ENCODE assay signal across 22 mouse cellular contexts in the genomic region with DNA sequence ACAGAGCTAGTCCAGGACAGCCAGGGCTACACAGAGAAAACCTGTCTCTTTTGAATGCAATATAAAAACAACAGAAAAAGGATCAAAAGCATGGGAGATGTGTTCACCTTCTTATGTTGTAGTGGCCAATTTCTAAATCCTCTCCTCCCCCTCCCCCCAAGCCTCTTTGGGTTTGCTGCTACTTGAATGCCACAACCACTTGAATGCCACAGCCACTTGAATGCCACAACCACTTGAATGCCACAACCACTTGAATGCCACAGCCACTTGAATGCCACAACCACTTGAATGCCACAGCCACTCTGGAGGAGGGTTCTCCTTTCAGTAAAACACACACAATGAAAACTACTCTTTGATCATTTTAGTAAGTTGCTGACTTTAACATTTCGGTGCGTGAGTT. TPM values are rescaled to one million over a fixed set of nuclear protein-coding genes. Genes with fewer than 3 reads are reported as not detected.
DNase-seq lines count a peak whose midpoint lies in the region; ATAC-seq and TF ChIP-seq lines count a peak whose summit lies in the region.
"Had no signal": no experiment of that assay in that cellular context is flagged by ENCODE, and none has a peak within 500 bp of the region (broad histone marks: within the 10 kb centered on the region; RNA-seq: fewer than 3 reads in every experiment).

No protein-coding gene starts in this region.

- ATAC-seq in forebrain, embryonic 14.5 days: no peak
- ATAC-seq in forebrain, embryonic 16.5 days: no peak
- no peak for ATAC-seq in lung, embryonic 14.5 days (ENCODE audit: insufficient read depth)
- no peak for ATAC-seq in midbrain, embryonic 14.5 days (ENCODE audit: low FRiP score, low TSS enrichment)
- ATAC-seq: activated CD4-positive, CD25-positive, alpha-beta regulatory T cell, adult 4 months had no signal

- H3K4me2 ChIP-seq in forebrain, embryonic 14.5 days (ENCODE audit: low read length): no peak overlapping the region
- no peak overlapping the region for H3K4me2 ChIP-seq in forebrain, embryonic 16.5 days (ENCODE audit: low read length)
- no peak overlapping the region for H3K4me2 ChIP-seq in lung, embryonic 14.5 days
- H3K4me2 ChIP-seq in midbrain, embryonic 14.5 days (ENCODE audit: low read length): no peak overlapping the region

- intact Hi-C loops in left cerebral cortex, adult 2 months (cut with DNase I): no loop called here
- intact Hi-C loops in gastrocnemius, postnatal 36 days (cut with DNase I): no loop called here

- H3K9ac ChIP-seq in forebrain, embryonic 14.5 days (ENCODE audit: low read length): no peak overlapping the region
- no peak overlapping the region for H3K9ac ChIP-seq in forebrain, embryonic 16.5 days (replicated peaks; ENCODE audit: low read depth, low read length)
- no peak overlapping the region for H3K9ac ChIP-seq in lung, embryonic 14.5 days
- no peak overlapping the region for H3K9ac ChIP-seq in midbrain, embryonic 14.5 days (replicated peaks; ENCODE audit: low read length)
- H3K9ac ChIP-seq: hindbrain, embryonic 14.5 days had no signal

- no peak overlapping the region for H3K4me3 ChIP-seq in forebrain, embryonic 14.5 days (ENCODE audit: low read depth, low read length)
- H3K4me3 ChIP-seq in forebrain, embryonic 16.5 days (replicated peaks; ENCODE audit: low read length): no peak overlapping the region
- no peak overlapping the region for H3K4me3 ChIP-seq in lung, embryonic 14.5 days (ENCODE audit: low read depth, low read length)
- H3K4me3 ChIP-seq in left cerebral cortex, adult 2 months: no peak overlapping the region
- no peak overlapping the region for H3K4me3 ChIP-seq in midbrain, embryonic 14.5 days (replicated peaks; ENCODE audit: low read depth, low read length)
- H3K4me3 ChIP-seq: heart, adult 2 months had no signal

- H3K27ac ChIP-seq in forebrain, embryonic 14.5 days (ENCODE audit: low read depth, low read length): no peak overlapping the region
- no peak overlapping the region for H3K27ac ChIP-seq in forebrain, embryonic 16.5 days (ENCODE audit: low read length)
- H3K27ac ChIP-seq in lung, embryonic 14.5 days (ENCODE audit: low read depth): no peak overlapping the region
- no peak overlapping the region for H3K27ac ChIP-seq in left cerebral cortex, adult 2 months
- H3K27ac ChIP-seq in midbrain, embryonic 14.5 days (replicated peaks; ENCODE audit: low read depth, low read length): no peak overlapping the region
- H3K27ac ChIP-seq: forebrain, embryonic 10.5 days; forebrain, embryonic 13.5 days; heart, adult 2 months; heart, embryonic 10.5 days; heart, embryonic 13.5 days; hindbrain, embryonic 14.5 days had no signal

- DNase-seq in forebrain, embryonic 14.5 days (ENCODE audit: low spot score): peak; percentile 3
- peak; percentile 2 for DNase-seq in lung, embryonic 14.5 days
- DNase-seq in lung, postnatal 14 days: peak; percentile 35
- DNase-seq in left cerebral cortex, adult 2 months (ENCODE audit: extremely low spot score in 1 of 2, low spot score in 2 of 2): no peak
- no peak for DNase-seq in midbrain, embryonic 14.5 days
- no peak for DNase-seq in gastrocnemius, postnatal 36 days
- DNase-seq: adrenal gland, adult 8-10 months; adrenal gland, postnatal 25 days; cerebellum, adult 18-20 months; cerebellum, adult 9-10 months; cerebellum, postnatal 14 days; gastrocnemius, postnatal 25 days; heart, adult 2 months; heart, postnatal 14 days; heart, postnatal 4 days had no signal

- 0 out of 2 replicates have a peak, but pooled peaks cover 2% of the 10 kb centered on the region for H3K36me3 ChIP-seq in forebrain, embryonic 14.5 days (ENCODE audit: control insufficient read depth, insufficient read depth, low read length)
- no peaks in the 10 kb centered on the region; the same call in 1 of the 2 replicates for H3K36me3 ChIP-seq in forebrain, embryonic 16.5 days (ENCODE audit: control insufficient read depth, insufficient read depth)
- no peaks in the 10 kb centered on the region for H3K36me3 ChIP-seq in lung, embryonic 14.5 days (ENCODE audit: insufficient read depth)
- peaks cover 2% of the 10 kb centered on the region; the same call in 1 of the 2 replicates for H3K36me3 ChIP-seq in midbrain, embryonic 14.5 days (ENCODE audit: control insufficient read depth, insufficient read depth, low read length)
- H3K36me3 ChIP-seq: heart, embryonic 10.5 days had no signal

- H3K4me1 ChIP-seq in forebrain, embryonic 14.5 days (ENCODE audit: control insufficient read depth, insufficient read depth, low read length): 0 out of 2 replicates have a peak, but pooled peaks cover 6% of the 10 kb centered on the region
- peaks cover 6% of the 10 kb centered on the region for H3K4me1 ChIP-seq in forebrain, embryonic 16.5 days (replicated peaks; ENCODE audit: control insufficient read depth, insufficient read depth, low read length)
- H3K4me1 ChIP-seq in lung, embryonic 14.5 days (ENCODE audit: insufficient read depth): no peaks in the 10 kb centered on the region
- H3K4me1 ChIP-seq in midbrain, embryonic 14.5 days (ENCODE audit: control insufficient read depth, insufficient read depth, low read length): no peaks in the 10 kb centered on the region

- H3K9me3 ChIP-seq in forebrain, embryonic 14.5 days (replicated peaks; ENCODE audit: control insufficient read depth, low read length): no peaks in the 10 kb centered on the region
- H3K9me3 ChIP-seq in forebrain, embryonic 16.5 days (ENCODE audit: control insufficient read depth, low read length): no peaks in the 10 kb centered on the region
- no peaks in the 10 kb centered on the region for H3K9me3 ChIP-seq in lung, embryonic 14.5 days (ENCODE audit: low read depth, low read length)
- no peaks in the 10 kb centered on the region for H3K9me3 ChIP-seq in midbrain, embryonic 14.5 days (ENCODE audit: control insufficient read depth, low read length)
- H3K9me3 ChIP-seq: forebrain, embryonic 10.5 days; forebrain, embryonic 13.5 days; heart, embryonic 10.5 days; heart, embryonic 13.5 days had no signal

- no peak for TF ChIP-seq CTCF in lung, embryonic 14.5 days (IDR thresholded peaks at IDR 0.05; ENCODE audit: low read depth)
- TF ChIP-seq CTCF in left cerebral cortex, adult 2 months (IDR thresholded peaks at IDR 0.05): no peak

- WGBS in forebrain, embryonic 14.5 days: 33% methylated on average over 2 of the region's 2 CpGs
- 27% methylated on average over 2 of the region's 2 CpGs for WGBS in forebrain, embryonic 16.5 days
- WGBS in lung, embryonic 14.5 days: 33% methylated on average over 2 of the region's 2 CpGs
- WGBS in midbrain, embryonic 14.5 days: 53% methylated on average over 2 of the region's 2 CpGs

- H3K27me3 ChIP-seq in forebrain, embryonic 14.5 days (replicated peaks; ENCODE audit: control insufficient read depth, insufficient read depth, low read length): no peaks in the 10 kb centered on the region
- H3K27me3 ChIP-seq in forebrain, embryonic 16.5 days (replicated peaks; ENCODE audit: control insufficient read depth, insufficient read depth, low read length): no peaks in the 10 kb centered on the region
- H3K27me3 ChIP-seq in lung, embryonic 14.5 days (ENCODE audit: insufficient read depth, low read length): no peaks in the 10 kb centered on the region
- H3K27me3 ChIP-seq in midbrain, embryonic 14.5 days (ENCODE audit: control insufficient read depth, insufficient read depth, low read length): no peaks in the 10 kb centered on the region
- H3K27me3 ChIP-seq: heart, embryonic 13.5 days had no signal

RNA-seq across cellular contexts. Expression of a gene that starts 22.2 kb away (rescaled TPM):
- polyA plus RNA-seq in forebrain, embryonic 14.5 days (2014; fragmentation: Nextera tagmentation; extraction: Ambion mirVana): 6.5 and 7.5 TPM in 2 replicates
- 10.5 and 11.1 TPM in 2 replicates for polyA plus RNA-seq in forebrain, embryonic 16.5 days (2015; fragmentation: Nextera tagmentation; extraction: Ambion mirVana)
- polyA plus RNA-seq in lung, embryonic 14.5 days (2014; fragmentation: Nextera tagmentation; extraction: Ambion mirVana): 7.2 TPM in 2 replicates
- total RNA-seq in left cerebral cortex, adult 2 months (2021): 1 to 10 TPM; 3.3 to 3.8 TPM
- polyA plus RNA-seq in midbrain, embryonic 14.5 days (2014; fragmentation: Nextera tagmentation; extraction: Ambion mirVana): 8.2 and 9.7 TPM in 2 replicates
- 1 to 10 TPM; 3.4 to 5.7 TPM for total RNA-seq in gastrocnemius, postnatal 36 days (2021)

RNA-seq across cellular contexts. Expression of a gene that starts 45.2 kb away (rescaled TPM):
- polyA plus RNA-seq in forebrain, embryonic 14.5 days (2014; fragmentation: Nextera tagmentation; extraction: Ambion mirVana): 19.9 and 21.8 TPM in 2 replicates
- polyA plus RNA-seq in forebrain, embryonic 16.5 days (2015; fragmentation: Nextera tagmentation; extraction: Ambion mirVana): 19.4 and 21.5 TPM in 2 replicates
- 15.3 and 16.8 TPM in 2 replicates for polyA plus RNA-seq in lung, embryonic 14.5 days (2014; fragmentation: Nextera tagmentation; extraction: Ambion mirVana)
- 1 to 10 TPM; 7.8 to 8.2 TPM for total RNA-seq in left cerebral cortex, adult 2 months (2021)
- 14.0 and 19.3 TPM in 2 replicates for polyA plus RNA-seq in midbrain, embryonic 14.5 days (2014; fragmentation: Nextera tagmentation; extraction: Ambion mirVana)
- under 1 TPM; 0.94 to 0.97 TPM for total RNA-seq in gastrocnemius, postnatal 36 days (2021)

Comparison
In these comparisons a context has a peak if more than half of its experiments do, and no peak if none do; other contexts are left out.
1. DNase-seq: peak in forebrain, embryonic 14.5 days (single experiment), lung, embryonic 14.5 days (single experiment) and lung, postnatal 14 days (single experiment); none in left cerebral cortex, adult 2 months (0 of 2), midbrain, embryonic 14.5 days (single experiment) and gastrocnemius, postnatal 36 days (0 of 2).